Mouse (Mus musculus) myocyte (in vitro differentiated cells): ENCODE results near the gene Htt.

Experiments used
- E2F4 ChIP-seq: IDR thresholded peaks from one replicate; pipeline ENCODE4 v1.6.1; 2011; ENCODE audit warnings: mild to moderate bottlenecking, control low read depth, moderate library complexity; ENCODE audit not compliant: insufficient read depth
- POLR2A ChIP-seq: IDR thresholded peaks from one replicate; pipeline ENCODE4 v1.6.1; 2011; ENCODE audit warnings: low read depth, mild to moderate bottlenecking, control low read depth, moderate library complexity; ENCODE audit not compliant: insufficient read length

- TF ChIP-seq POLR2A (no peak), E2F4 (no peak)
Observed at GRCm38 (mm10) chr5:34924519-34924918, 163.0 kb downstream of the Htt start.
